Mouse (Mus musculus) limb, embryonic 13.5 days (tissue): ENCODE data around the gene Pin4. TPM values are rescaled to one million over a fixed set of nuclear protein-coding genes. Genes with fewer than 3 reads are reported as not detected.

Experiments
- ATAC-seq: fragments of 200-750 bp; cut with Nextera tagmentation; 2 replicates; pipeline ENCODE4 v1.8.0; 2017; ENCODE audit warnings: low read depth, moderate number of reproducible peaks, moderate TSS enrichment; ENCODE audit not compliant: low FRiP score
- H3K27ac ChIP-seq: fragments of 300-500 bp; sonication (generic); 2 replicates; pipeline ENCODE4 v1.5.1; 2015; ENCODE audit warnings: inconsistent platforms, mild to moderate bottlenecking, moderate library complexity
- H3K27me3 ChIP-seq: fragments of 300-500 bp; sonication (generic); 2 replicates; pipeline ENCODE4 v1.6.1; 2015; ENCODE audit warnings: mild to moderate bottlenecking, inconsistent platforms
- H3K36me3 ChIP-seq: fragments of 300-500 bp; sonication (generic); 2 replicates; pipeline ENCODE4 v1.6.1; 2015; ENCODE audit warnings: inconsistent platforms, mild to moderate bottlenecking, moderate library complexity
- H3K4me1 ChIP-seq: fragments of 300-500 bp; sonication (generic); 2 replicates; pipeline ENCODE4 v1.6.1; 2015; ENCODE audit warnings: inconsistent platforms
- H3K4me2 ChIP-seq: fragments of 300-500 bp; sonication (generic); replicated peaks from 2 replicates; pipeline ENCODE4 v1.6.1; 2015; ENCODE audit warnings: inconsistent platforms, mild to moderate bottlenecking, moderate library complexity
- H3K4me3 ChIP-seq: fragments of 300-500 bp; sonication (generic); 2 replicates; pipeline ENCODE4 v1.5.1; 2015; ENCODE audit warnings: moderate library complexity, mild to moderate bottlenecking, inconsistent platforms
- H3K9ac ChIP-seq: fragments of 300-500 bp; sonication (generic); 2 replicates; pipeline ENCODE4 v1.6.1; 2015; ENCODE audit warnings: mild to moderate bottlenecking, inconsistent platforms
- H3K9me3 ChIP-seq: fragments of 300-500 bp; sonication (generic); 2 replicates; pipeline ENCODE4 v1.6.1; 2016; ENCODE audit warnings: inconsistent platforms
- WGBS: fragments of 180-500 bp; shearing (Covaris S2); methylation state at CpG from one replicate; pipeline ENCODE4 v1.1.7; 2015; 5-methylcytosine and 5-hydroxymethylcytosine counted together
- polyA plus RNA-seq: library from polyadenylated mRNA; unstranded; fragments of >200 nt; fragmentation: Nextera tagmentation; extraction: Ambion mirVana; gene quantifications from 2 replicates; pipeline ENCODE4 v1.2.1, GENCODE M21; 2015

Gene Pin4
- polyA plus RNA-seq, 1 experiment from 2014 or later: 75.3 TPM

DNA sequence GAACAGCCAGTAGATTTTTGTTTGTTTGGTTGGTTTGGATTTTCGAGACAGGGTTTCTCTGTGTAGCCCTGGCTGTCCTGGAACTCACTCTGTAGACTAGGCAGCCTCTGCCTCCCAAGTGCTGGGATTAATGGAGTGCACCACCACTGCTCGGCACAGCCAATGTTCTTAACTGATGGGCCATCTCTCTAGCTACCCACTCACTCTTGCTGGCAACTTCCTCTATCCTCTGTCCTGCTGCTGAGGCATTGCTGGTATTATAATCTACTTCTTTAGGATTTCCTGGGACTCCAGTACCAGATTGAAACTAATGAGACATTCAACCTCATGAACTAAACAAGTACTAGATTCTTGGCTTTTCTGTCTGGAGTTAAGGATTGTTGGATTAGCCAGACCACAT lies 41.3 kb downstream of the Pin4 start:
- Histone ChIP-seq H3K4me1 (no peaks in the 10 kb centered on the region), H3K4me3 (no peak overlapping the region), H3K27ac (no peak overlapping the region), H3K36me3 (no peaks in the 10 kb centered on the region), H3K9me3 (no peaks in the 10 kb centered on the region), H3K4me2 (no peak overlapping the region), H3K9ac (no peak overlapping the region), H3K27me3 (peaks cover 12% of the 10 kb centered on the region; the same call in 1 of the 2 replicates)
- WGBS: 70% methylated on average over 2 of the region's 2 CpGs
- ATAC-seq: no peak

GRCm38 (mm10) chrX:102163096-102163495 lies 43.8 kb downstream of the Pin4 start:
- Histone ChIP-seq H3K36me3 (no peaks in the 10 kb centered on the region), H3K27me3 (peaks cover 3% of the 10 kb centered on the region; the same call in 1 of the 2 replicates), H3K4me3 (no peak overlapping the region), H3K27ac (no peak overlapping the region), H3K9ac (no peak overlapping the region), H3K4me2 (no peak overlapping the region), H3K4me1 (no peaks in the 10 kb centered on the region), H3K9me3 (no peaks in the 10 kb centered on the region)
- no peak for ATAC-seq
- 39% methylated on average over 2 of the region's 2 CpGs for WGBS

DNA sequence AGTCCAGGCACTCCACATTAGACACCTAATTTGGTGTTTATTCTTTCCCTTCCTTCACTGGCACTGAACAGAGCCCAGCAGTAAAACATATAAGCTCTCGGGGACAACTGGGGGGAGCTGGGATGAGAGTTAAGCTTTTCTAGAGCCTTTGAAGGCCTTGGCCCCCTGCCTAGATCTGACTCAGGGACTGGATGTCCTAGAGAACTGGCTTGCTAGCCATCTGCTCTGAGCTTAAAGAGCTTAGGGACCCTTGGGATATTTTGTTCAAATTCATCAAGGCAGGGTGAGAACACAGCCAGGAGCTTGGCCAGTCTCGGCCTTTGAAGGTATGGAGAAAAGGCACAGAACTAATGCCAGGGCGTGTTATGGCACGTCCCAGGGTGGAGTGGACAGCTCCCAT lies 44.3 kb downstream of the Pin4 start:
- H3K27ac ChIP-seq: no peak overlapping the region
- ATAC-seq: no peak

DNA sequence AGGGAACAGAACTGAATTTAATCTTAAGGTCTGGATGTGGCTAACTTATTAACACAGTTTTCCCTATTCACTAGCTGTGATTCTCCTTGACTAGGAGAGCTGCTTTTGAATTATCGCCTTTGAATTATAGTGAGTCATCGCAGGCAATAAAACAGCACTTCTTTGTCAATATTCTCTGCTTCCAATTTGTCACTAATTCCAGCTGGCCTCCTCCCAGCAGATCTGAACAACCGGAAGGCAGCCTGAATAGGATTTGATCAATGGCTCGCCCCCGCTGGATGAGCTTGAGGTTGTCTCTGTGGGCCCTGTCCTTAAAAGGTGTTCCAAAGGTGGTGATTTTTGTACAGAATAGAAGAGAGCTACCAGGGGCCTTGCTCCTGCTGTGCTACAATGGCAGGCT lies 47.3 kb downstream of the Pin4 start:
- Histone ChIP-seq H3K9ac (no peak overlapping the region), H3K4me2 (no peak overlapping the region), H3K27ac (no peak overlapping the region), H3K4me3 (no peak overlapping the region), H3K9me3 (no peaks in the 10 kb centered on the region), H3K27me3 (peaks cover 5% of the 10 kb centered on the region; the same call in 1 of the 2 replicates), H3K36me3 (no peaks in the 10 kb centered on the region), H3K4me1 (no peaks in the 10 kb centered on the region)
- WGBS: 41% methylated on average over 5 of the region's 5 CpGs
- no peak for ATAC-seq

More for the DNA sequence above, 44.3 kb downstream of the Pin4 start:
- Histone ChIP-seq H3K4me2 (no peak overlapping the region), H3K9me3 (no peaks in the 10 kb centered on the region), H3K9ac (no peak overlapping the region), H3K27me3 (peaks cover 3% of the 10 kb centered on the region; the same call in 1 of the 2 replicates), H3K4me1 (no peaks in the 10 kb centered on the region), H3K36me3 (no peaks in the 10 kb centered on the region), H3K4me3 (no peak overlapping the region)
- 69% methylated on average over 4 of the region's 4 CpGs for WGBS

- no peak overlapping the region for H3K27ac ChIP-seq
- no peak for ATAC-seq
- H3K4me1 ChIP-seq: no peaks in the 10 kb centered on the region
- H3K27me3 ChIP-seq: peaks cover 5% of the 10 kb centered on the region; the same call in 1 of the 2 replicates
- H3K9ac ChIP-seq: no peak overlapping the region
- H3K36me3 ChIP-seq: no peaks in the 10 kb centered on the region
- no peaks in the 10 kb centered on the region for H3K9me3 ChIP-seq
- WGBS: 27% methylated on average over 6 of the region's 6 CpGs
- H3K4me3 ChIP-seq: no peak overlapping the region
- H3K4me2 ChIP-seq: no peak overlapping the region
These were observed 47.7 kb downstream of the Pin4 start for GRCm38 (mm10) chrX:102166986-102167385.

- no peaks in the 10 kb centered on the region for H3K9me3 ChIP-seq
- no peaks in the 10 kb centered on the region for H3K4me1 ChIP-seq
- 50% methylated on average over 1 of the region's 1 CpGs for WGBS
- H3K27me3 ChIP-seq: peaks cover 8% of the 10 kb centered on the region; the same call in 1 of the 2 replicates
- no peaks in the 10 kb centered on the region for H3K36me3 ChIP-seq
- no peak overlapping the region for H3K9ac ChIP-seq
- no peak overlapping the region for H3K27ac ChIP-seq
- no peak overlapping the region for H3K4me3 ChIP-seq
- ATAC-seq: no peak
- no peak overlapping the region for H3K4me2 ChIP-seq
These were observed 50.5 kb downstream of the Pin4 start for GRCm38 (mm10) chrX:102169724-102170123.

DNA sequence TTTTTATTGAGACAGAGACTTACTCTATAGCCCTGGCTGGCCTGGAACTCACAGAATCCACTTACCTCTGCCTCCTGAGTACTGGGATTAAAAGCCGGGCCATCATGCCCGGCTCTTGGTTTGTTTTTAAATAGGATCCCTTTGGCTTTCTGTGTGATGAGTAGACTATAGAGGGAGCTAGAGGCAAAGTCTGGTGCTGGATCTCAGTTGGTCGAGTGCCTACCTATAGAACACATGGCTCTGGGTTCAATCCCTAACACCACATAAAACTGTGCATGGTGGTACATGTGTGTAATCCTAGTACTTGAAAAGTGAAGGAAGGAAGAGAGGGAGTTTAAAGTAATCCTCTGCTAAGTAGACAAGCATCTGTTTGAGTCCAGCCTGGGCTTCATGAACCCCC lies 50.9 kb downstream of the Pin4 start:
- Histone ChIP-seq H3K9ac (no peak overlapping the region), H3K9me3 (no peaks in the 10 kb centered on the region), H3K36me3 (no peaks in the 10 kb centered on the region), H3K27me3 (peaks cover 8% of the 10 kb centered on the region; the same call in 1 of the 2 replicates), H3K27ac (no peak overlapping the region), H3K4me3 (no peak overlapping the region), H3K4me1 (no peaks in the 10 kb centered on the region), H3K4me2 (no peak overlapping the region)
- 52% methylated on average over 3 of the region's 3 CpGs for WGBS
- ATAC-seq: no peak

DNA sequence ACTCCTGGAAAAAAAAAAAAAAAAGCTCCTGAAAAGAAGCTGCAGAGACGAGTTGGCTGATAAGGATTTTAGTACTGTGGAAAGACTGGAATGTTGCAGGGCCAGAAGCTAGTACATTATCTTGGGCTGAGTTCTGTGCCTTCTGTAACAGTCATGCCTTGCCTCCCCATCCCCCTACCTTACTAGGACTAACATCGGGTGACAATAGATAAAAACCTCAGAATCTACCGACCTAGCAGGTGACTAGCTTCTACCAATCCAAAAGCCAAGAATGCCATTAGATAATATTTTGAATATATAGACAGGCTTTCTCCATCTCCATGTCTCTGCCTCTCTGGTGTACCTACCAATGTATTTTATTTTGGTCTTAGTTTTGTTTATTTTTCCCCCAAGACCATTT lies 51.7 kb downstream of the Pin4 start:
- WGBS: 70% methylated on average over 3 of the region's 3 CpGs
- Histone ChIP-seq H3K4me3 (no peak overlapping the region), H3K27me3 (peaks cover 5% of the 10 kb centered on the region; the same call in 1 of the 2 replicates), H3K4me1 (no peaks in the 10 kb centered on the region), H3K9me3 (no peaks in the 10 kb centered on the region), H3K9ac (no peak overlapping the region), H3K27ac (no peak overlapping the region), H3K4me2 (no peak overlapping the region), H3K36me3 (no peaks in the 10 kb centered on the region)
- no peak for ATAC-seq

DNA sequence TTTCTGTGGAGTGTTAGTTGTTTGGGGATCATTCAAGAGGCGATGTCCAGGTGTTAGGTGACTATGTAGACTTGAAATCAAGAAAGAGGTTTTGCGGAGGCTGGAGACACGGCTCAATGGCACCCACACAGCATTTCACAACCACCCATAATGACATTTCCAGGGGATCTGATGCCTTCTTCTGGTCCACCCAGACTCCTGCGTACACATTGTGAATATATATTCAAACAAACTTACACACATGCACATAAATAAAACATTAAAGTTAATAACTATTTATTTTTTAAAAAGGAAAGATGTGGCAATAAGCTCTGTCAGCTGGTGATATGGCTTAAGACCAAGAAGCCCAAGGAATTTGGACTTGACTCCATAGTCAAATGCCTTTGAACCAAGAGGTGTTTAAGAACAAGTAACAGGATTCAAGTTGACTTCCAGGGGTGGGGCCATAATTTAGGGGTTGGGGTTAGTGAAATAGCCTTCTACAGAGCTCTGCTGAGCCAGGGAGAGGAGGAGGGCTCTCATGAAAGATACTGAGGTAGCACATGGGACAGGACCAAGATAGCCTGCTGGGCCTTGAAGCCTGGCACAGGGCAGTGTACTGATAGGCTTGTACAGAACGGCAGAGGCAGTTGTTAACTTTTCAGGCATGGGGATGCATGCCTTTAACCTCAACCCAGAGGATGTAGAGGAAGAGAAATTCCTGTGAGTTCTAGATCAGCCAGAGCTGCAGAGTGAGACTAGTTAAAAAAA lies 56.5 kb downstream of the Pin4 start:
- WGBS: 95% methylated on average over 5 of the region's 5 CpGs
- Histone ChIP-seq H3K27ac (no peak overlapping the region), H3K9ac (no peak overlapping the region), H3K36me3 (no peaks in the 10 kb centered on the region), H3K4me2 (no peak overlapping the region), H3K9me3 (no peaks in the 10 kb centered on the region), H3K27me3 (peaks cover 11% of the 10 kb centered on the region; the same call in 1 of the 2 replicates), H3K4me1 (no peaks in the 10 kb centered on the region), H3K4me3 (no peak overlapping the region)
- ATAC-seq: no peak

Other genes with a start within 250 kb of the Pin4 start
- 2.7 and 3.8 TPM in 2 replicates for gene Rtl5, start 48.1 kb upstream of the Pin4 start, polyA plus RNA-seq
- gene Ercc6l, start 37.6 kb downstream of the Pin4 start, polyA plus RNA-seq: 11.7 and 13.1 TPM in 2 replicates
- gene Rps4x, start 69.9 kb downstream of the Pin4 start, polyA plus RNA-seq: 760 and 771 TPM in 2 replicates
- 35.4 and 36.9 TPM in 2 replicates for gene Cited1, start 132.7 kb downstream of the Pin4 start, polyA plus RNA-seq